Mouse (Mus musculus): ENCODE results near the gene Kdm5b. TPM values are rescaled to one million over a fixed set of nuclear protein-coding genes. Genes with fewer than 3 reads are reported as not detected.
A peak's percentile ranks its signal among the peaks of the same experiment; 100 is the strongest.

Gene Kdm5b
- polyA plus RNA-seq, 1 experiment = not detected

GRCm38 (mm10) chr1:134559226-134559625 is 745 bp upstream of the Kdm5b start:
- peaks cover 8% of the 10 kb centered on the region for H3K4me1 ChIP-seq (ENCODE audit: control insufficient read depth, insufficient read depth, low read length)
- no peak overlapping the region; the same call in 1 of the 2 replicates for H3K27ac ChIP-seq (ENCODE audit: insufficient read depth, low read depth, low read length)
- TF ChIP-seq CTCF (IDR thresholded peaks at IDR 0.05; ENCODE audit: insufficient read depth, low read depth, low read length) (no peak), POLR2A (IDR thresholded peaks at IDR 0.05; ENCODE audit: insufficient read depth, low read depth, low read length) (no peak)
- no peak overlapping the region for H3K4me3 ChIP-seq (ENCODE audit: insufficient read depth, low read depth, low read length)
- 88% methylated on average over 3 of the region's 3 CpGs for WGBS

GRCm38 (mm10) chr1:134560396-134560795 is 425 bp downstream of the Kdm5b start:
- WGBS = 1% methylated on average over 50 of the region's 50 CpGs
- TF ChIP-seq CTCF (IDR thresholded peaks at IDR 0.05; ENCODE audit: insufficient read depth, low read depth, low read length) (no peak), POLR2A (IDR thresholded peaks at IDR 0.05; ENCODE audit: insufficient read depth, low read depth, low read length) (no peak; the same call in 1 of the 2 replicates)
- H3K4me1 ChIP-seq (ENCODE audit: control insufficient read depth, insufficient read depth, low read length) = peaks cover 10% of the 10 kb centered on the region
- H3K4me3 ChIP-seq (ENCODE audit: insufficient read depth, low read depth, low read length) = peak overlapping the region; percentile 81
- peak overlapping the region; percentile 88 for H3K27ac ChIP-seq (ENCODE audit: insufficient read depth, low read depth, low read length)

GRCm38 (mm10) chr1:134560801-134561769 is 1.1 kb downstream of the Kdm5b start:
- TF ChIP-seq POLR2A (IDR thresholded peaks at IDR 0.05; ENCODE audit: insufficient read depth, low read depth, low read length) (no peak), CTCF (IDR thresholded peaks at IDR 0.05; ENCODE audit: insufficient read depth, low read depth, low read length) (no peak)
- Histone ChIP-seq H3K4me1 (ENCODE audit: control insufficient read depth, insufficient read depth, low read length) (peaks cover 7% of the 10 kb centered on the region), H3K4me3 (ENCODE audit: insufficient read depth, low read depth, low read length) (peak overlapping the region; percentile 81), H3K27ac (ENCODE audit: insufficient read depth, low read depth, low read length) (peak overlapping the region; percentile 88; the same call in 1 of the 2 replicates)
- 1% methylated on average over 74 of the region's 76 CpGs for WGBS

GRCm38 (mm10) chr1:134561770-134562143 is 1.8 kb downstream of the Kdm5b start:
- H3K27ac ChIP-seq (ENCODE audit: insufficient read depth, low read depth, low read length) = no peak overlapping the region
- H3K4me1 ChIP-seq (ENCODE audit: control insufficient read depth, insufficient read depth, low read length) = peaks cover 6% of the 10 kb centered on the region; the same call in 1 of the 2 replicates
- WGBS = 8% methylated on average over 7 of the region's 7 CpGs
- TF ChIP-seq CTCF (IDR thresholded peaks at IDR 0.05; ENCODE audit: insufficient read depth, low read depth, low read length) (no peak), POLR2A (IDR thresholded peaks at IDR 0.05; ENCODE audit: insufficient read depth, low read depth, low read length) (no peak)
- peak overlapping the region; percentile 81 for H3K4me3 ChIP-seq (ENCODE audit: insufficient read depth, low read depth, low read length)

- Histone ChIP-seq H3K4me1 (ENCODE audit: control insufficient read depth, insufficient read depth, low read length) (peaks cover 6% of the 10 kb centered on the region; the same call in 1 of the 2 replicates), H3K4me3 (ENCODE audit: insufficient read depth, low read depth, low read length) (no peak overlapping the region), H3K27ac (ENCODE audit: insufficient read depth, low read depth, low read length) (no peak overlapping the region)
- no peak for TF ChIP-seq POLR2A (IDR thresholded peaks at IDR 0.05; ENCODE audit: insufficient read depth, low read depth, low read length)
- no peak for TF ChIP-seq CTCF (IDR thresholded peaks at IDR 0.05; ENCODE audit: insufficient read depth, low read depth, low read length)
Observed at GRCm38 (mm10) chr1:134562457-134562856, 2.5 kb downstream of the Kdm5b start.

- H3K4me3 ChIP-seq (ENCODE audit: insufficient read depth, low read depth, low read length) = no peak overlapping the region
- H3K4me1 ChIP-seq (ENCODE audit: control insufficient read depth, insufficient read depth, low read length) = peaks cover 6% of the 10 kb centered on the region; the same call in 1 of the 2 replicates
- TF ChIP-seq CTCF (IDR thresholded peaks at IDR 0.05; ENCODE audit: insufficient read depth, low read depth, low read length) (no peak), POLR2A (IDR thresholded peaks at IDR 0.05; ENCODE audit: insufficient read depth, low read depth, low read length) (no peak)
- H3K27ac ChIP-seq (ENCODE audit: insufficient read depth, low read depth, low read length) = no peak overlapping the region
- WGBS = 68% methylated on average over 3 of the region's 3 CpGs
Observed at GRCm38 (mm10) chr1:134563726-134564125, 3.8 kb downstream of the Kdm5b start.

- Histone ChIP-seq H3K4me3 (ENCODE audit: insufficient read depth, low read depth, low read length) (no peak overlapping the region), H3K4me1 (ENCODE audit: control insufficient read depth, insufficient read depth, low read length) (peaks cover 4% of the 10 kb centered on the region; the same call in 1 of the 2 replicates), H3K27ac (ENCODE audit: insufficient read depth, low read depth, low read length) (no peak overlapping the region)
- TF ChIP-seq CTCF (IDR thresholded peaks at IDR 0.05; ENCODE audit: insufficient read depth, low read depth, low read length) = no peak
- no peak for TF ChIP-seq POLR2A (IDR thresholded peaks at IDR 0.05; ENCODE audit: insufficient read depth, low read depth, low read length)
- WGBS = 37% methylated on average over 1 of the region's 1 CpGs
Observed at GRCm38 (mm10) chr1:134567511-134567910, 7.5 kb downstream of the Kdm5b start.

- Histone ChIP-seq H3K27ac (ENCODE audit: insufficient read depth, low read depth, low read length) (no peak overlapping the region), H3K4me3 (ENCODE audit: insufficient read depth, low read depth, low read length) (no peak overlapping the region), H3K4me1 (ENCODE audit: control insufficient read depth, insufficient read depth, low read length) (peaks cover 2% of the 10 kb centered on the region; the same call in 1 of the 2 replicates)
- 90% methylated on average over 9 of the region's 9 CpGs for WGBS
- TF ChIP-seq POLR2A (IDR thresholded peaks at IDR 0.05; ENCODE audit: insufficient read depth, low read depth, low read length) (no peak), CTCF (IDR thresholded peaks at IDR 0.05; ENCODE audit: insufficient read depth, low read depth, low read length) (no peak)
Observed at GRCm38 (mm10) chr1:134570171-134570570, 10.2 kb downstream of the Kdm5b start.

GRCm38 (mm10) chr1:134570631-134571030 is 10.7 kb downstream of the Kdm5b start:
- Histone ChIP-seq H3K27ac (ENCODE audit: insufficient read depth, low read depth, low read length) (no peak overlapping the region), H3K4me3 (ENCODE audit: insufficient read depth, low read depth, low read length) (no peak overlapping the region), H3K4me1 (ENCODE audit: control insufficient read depth, insufficient read depth, low read length) (no peaks in the 10 kb centered on the region)
- no peak for TF ChIP-seq CTCF (IDR thresholded peaks at IDR 0.05; ENCODE audit: insufficient read depth, low read depth, low read length)
- no peak for TF ChIP-seq POLR2A (IDR thresholded peaks at IDR 0.05; ENCODE audit: insufficient read depth, low read depth, low read length)
- 57% methylated on average over 3 of the region's 3 CpGs for WGBS

All from olfactory bulb, adult 2 months (tissue).